Mouse (Mus musculus): ENCODE results near the gene Fastkd2.

Gene Fastkd2

DNA sequence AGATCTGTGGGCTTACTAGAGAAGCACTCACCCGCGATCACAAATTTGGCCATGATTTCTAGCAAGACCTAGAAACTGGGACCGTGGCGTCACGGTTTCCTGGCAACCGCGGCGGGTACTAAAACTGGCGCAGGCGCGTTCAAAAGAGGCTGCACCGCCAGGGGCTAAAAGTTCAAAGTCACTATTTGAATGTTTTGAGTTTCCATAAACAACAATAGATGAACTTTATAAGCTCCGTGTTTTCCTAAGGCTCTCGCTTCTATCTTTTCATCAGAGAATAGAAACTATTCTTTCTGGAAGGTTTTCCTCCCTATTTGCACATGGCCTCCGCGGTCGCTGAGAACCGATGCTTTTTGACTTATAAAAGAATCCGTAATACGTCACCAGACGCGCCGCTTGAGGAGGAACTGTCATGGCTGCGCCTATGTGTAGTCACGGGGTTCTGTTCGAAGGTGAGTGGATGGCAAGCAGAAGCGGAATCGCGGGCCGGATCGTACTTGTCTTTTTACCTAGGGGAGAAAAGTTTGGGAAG is at the start of gene Fastkd2, which contains the start of gene Mdh1b:
Gene Fastkd2 (plus strand): TSS at position 375 of the 532 bp plus-strand sequence.
Gene Mdh1b (minus strand): TSS at position 79 of the 532 bp plus-strand sequence.
- peak; percentile 94 to 95 for DNase-seq

DNA sequence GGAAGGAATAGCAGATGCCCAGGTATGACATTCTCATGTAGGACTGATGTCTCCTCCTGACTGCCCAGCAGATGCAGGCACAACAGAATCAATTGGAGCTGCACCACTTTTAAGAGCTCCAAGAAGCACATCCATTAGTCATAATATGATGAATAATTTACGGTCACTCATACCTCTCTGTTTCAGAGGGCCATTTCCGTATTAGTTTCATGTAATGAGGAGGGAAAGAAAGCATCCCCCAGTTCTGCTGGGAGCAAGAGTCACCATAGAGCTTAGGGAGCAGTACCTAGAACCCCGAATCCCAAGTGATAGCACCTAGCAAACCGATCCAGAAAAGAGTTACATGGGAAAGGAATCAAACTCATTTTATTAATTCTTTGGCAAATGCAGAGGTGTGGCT is 43.6 kb upstream of the Fastkd2 start, which contains the start of gene Dytn:
Gene Dytn (minus strand): TSS at position 101 of the 400 bp plus-strand sequence.
- no peak for DNase-seq

DNA sequence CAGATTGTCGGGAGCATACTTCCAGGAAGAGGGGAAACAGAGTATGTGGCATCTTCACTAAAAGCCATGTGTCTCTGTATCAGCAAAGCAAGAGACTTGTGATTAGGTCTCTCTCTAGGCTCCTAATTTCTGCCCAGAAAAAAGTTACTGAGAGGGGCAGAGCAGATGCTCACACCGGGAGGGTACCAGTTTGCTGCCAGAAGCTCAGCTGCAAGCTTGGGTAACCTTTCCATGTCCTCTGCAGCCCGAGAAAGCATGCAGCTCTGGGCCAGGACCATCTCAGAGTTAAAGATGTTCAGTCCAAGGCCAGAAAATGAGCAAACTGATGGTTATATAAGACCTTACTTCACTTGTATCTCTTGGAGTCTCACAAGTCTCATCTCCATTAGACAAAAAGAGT is 33.6 kb upstream of the Fastkd2 start:
- DNase-seq: peak; percentile 62 to 84

DNA sequence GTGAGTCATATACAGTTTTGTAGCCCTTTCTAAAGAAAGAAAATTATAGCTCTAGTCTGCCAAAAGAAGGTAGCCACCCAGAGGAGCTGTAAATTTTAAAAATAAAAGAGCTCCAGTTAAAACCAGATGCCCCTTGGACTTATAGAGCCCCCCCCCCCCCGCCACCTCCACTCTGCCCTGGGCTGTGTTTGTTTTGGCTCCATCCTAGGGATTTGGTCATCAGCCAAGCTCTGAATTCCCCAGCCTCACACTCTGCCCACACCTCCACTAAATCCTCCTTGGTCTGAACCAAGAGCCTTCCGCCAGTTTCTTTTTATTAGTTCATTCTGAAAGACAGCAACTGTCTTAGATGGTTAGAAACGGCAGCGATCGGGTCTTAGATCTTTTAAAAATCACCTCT is 24.7 kb upstream of the Fastkd2 start:
- peak; percentile 17 to 34 for DNase-seq

DNA sequence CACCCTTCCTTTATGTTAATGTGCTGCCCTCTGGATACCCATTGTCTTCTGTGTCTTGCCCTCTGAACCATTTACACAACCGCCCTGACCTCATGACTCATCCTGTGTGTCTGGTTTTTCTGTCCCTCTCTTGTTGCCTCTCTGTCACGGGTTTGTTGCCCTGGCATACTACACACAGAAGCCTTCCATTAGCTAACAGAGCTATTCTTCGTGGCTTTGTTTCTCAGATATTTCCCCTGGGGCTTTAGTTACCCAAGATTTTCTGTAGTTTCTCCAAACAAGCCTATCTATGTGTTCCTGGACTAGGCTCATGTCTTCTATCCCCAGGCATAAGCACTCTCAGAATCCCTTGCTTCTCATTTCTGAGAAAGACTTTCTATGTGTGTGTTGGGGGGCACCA is 21.5 kb upstream of the Fastkd2 start:
- no peak for DNase-seq

DNA sequence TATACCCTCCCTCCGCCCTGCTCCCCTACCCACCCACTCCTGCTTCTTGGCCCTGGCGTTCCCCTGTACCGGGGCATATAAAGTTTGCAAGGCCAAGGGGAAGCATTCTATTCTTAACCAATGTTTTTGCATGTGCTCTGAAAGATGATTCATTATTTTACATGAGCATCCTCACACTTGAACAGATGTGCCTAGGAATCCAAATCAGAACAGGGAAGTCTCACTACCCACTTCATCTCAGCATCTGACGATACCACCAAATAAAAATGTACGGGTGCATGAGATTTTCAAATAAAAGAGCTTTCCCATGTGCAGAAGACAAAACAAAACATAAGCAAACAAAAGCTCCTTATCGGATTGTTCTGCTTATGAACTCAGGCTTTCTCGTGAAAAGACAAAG is 10.3 kb upstream of the Fastkd2 start:
- no peak for DNase-seq

DNA sequence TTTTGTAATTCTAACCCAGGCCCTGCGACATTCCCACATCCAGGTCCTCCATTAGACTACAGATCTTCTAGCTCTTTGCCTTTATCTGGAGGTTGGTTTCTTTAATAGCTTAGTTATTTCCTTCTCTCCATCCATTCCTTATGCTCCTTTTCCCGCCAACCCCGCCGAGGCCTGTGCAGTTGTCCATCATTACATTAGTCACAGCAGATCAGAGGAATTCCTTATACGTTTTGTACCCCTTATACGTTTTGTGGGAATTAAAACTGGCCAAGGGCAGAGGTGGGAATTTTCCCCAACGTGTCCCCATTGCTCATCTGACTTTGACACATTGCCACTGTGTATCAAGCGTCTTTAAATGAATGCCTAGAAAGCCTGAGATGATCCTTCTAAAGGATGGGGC is 618 bp upstream of the Fastkd2 start:
- DNase-seq: peak in 1 of 2 experiments; percentile 14

DNA sequence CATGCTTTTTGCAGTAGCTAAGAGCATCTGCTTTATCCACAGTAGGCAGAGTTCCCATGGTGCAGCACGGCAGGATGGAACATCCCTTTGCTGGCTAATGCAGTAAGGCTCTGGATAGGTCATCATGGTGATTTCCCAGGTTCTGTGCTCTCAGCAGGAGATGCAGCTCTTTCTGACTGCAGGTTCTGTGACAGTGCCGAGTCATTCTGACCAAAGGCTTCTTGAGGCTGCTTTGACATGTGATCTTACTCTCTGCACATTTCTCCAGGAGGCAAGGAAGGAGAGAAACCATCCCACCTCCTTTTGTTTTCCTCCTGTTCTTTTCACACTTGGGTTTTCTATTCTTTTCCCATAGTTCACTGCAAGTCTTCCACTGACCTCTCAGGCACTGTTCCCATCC is 25.6 kb downstream of the Fastkd2 start:
- peak in 1 of 2 experiments; percentile 4 for DNase-seq

DNA sequence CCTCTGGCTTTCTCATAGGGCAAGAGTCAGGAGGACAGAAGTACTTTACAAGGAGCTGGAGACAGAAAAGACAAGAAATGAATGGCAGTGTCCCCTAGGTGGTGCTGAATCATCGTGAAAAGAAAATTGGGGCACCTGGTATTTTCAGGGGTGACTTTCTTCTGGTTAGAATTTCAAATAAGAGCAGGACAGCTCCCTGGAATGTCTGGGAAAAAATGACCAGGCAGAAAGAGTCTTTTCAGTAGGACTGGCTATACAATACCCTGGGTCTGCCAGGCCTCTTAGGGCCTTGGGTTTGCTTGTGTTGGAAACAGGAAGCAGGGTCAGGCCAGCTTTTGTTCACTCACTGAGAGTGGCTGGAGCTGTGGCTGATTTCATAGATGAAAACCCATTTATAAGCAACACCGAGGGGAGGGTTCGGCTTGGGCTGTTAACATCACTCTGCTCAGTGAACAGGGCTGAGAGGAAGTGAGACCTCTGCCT is 32.8 kb downstream of the Fastkd2 start:
- peak; percentile 66 to 72 for DNase-seq

DNA sequence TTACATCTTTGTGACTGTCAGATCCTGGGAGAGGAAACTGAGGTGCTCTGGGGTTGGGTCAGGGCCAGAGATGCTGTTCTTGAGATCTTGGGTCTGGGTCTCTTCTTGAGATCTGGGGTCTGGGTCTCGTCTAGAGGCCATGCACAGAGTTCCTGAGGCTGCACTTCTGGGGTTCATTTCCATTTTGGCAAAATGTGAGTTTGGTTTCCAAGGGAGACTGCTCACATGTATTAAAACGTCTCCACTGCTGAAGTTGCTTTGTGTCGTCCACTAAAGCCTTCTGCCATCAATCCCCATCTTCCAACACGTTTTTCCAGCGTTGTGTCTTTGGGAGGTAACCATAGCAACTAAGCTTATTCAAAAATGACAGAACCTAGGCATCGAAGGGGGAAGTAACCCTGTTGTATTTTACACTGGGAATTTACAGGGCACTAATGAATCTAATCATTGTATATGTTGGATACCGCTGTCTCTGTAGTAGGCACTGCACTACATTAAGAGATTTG is 33.5 kb downstream of the Fastkd2 start:
- peak; percentile 9 to 11 for DNase-seq

DNA sequence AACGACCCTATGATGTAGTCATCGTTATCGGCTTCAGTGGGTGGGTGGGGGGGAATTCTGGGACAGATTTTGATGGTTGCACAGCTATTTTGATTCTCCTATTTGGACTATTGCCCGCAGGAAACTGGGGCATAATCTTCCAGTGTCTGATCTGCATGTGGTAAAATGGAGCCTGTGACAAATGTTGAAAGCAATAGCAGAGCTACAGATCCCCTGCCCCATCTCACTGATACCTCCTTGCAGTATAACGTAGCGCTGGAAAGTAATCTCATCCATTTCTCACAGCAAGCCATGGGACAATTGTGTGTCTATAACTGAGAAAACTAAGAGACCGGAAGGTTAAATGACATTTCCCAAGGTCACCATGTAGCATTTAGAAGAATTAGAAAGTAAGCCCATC is 34.0 kb downstream of the Fastkd2 start:
- peak in 1 of 2 experiments; percentile 30 for DNase-seq

DNA sequence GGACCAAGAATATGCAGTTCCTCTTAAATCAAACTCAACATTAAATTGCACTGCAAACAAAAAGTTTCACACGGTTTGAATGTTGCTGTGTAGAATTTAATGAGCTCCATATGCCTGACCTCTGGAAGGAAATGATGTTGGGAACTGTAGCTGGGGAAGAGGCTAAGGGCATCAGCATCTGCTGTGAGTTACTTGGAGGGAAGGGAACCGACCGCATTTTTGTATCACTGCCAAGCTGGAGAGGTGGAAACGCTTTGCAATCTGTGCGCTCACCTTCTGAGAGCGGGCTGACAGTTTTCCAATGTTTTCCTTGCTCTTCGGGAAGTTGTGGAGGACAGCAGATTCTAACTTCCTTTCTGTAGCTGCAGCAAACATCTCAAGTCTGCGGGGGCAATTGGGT is 37.7 kb downstream of the Fastkd2 start:
- DNase-seq: peak; percentile 55 to 59

DNA sequence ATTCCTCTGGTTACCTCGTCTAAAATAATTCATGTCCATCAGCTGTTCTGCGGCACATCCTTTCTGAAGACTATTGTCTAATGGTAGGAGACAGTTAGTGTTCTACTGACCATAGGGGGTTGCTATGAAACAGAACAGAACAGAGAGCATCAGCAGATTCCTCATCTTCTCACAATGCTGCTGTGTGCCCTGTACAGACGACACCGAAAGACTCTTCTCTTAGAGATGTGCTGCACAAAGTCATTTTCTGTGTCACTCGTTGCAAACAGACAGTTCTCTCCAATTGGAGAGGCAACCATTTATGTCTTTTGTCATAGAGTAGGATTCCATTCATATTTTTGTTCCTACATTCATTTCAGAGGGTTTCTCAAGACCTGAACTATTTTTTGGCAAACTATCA is 38.8 kb downstream of the Fastkd2 start, which contains the start of gene 4933402D24Rik:
Gene 4933402D24Rik (minus strand): TSS at position 101 of the 400 bp plus-strand sequence.
- no peak for DNase-seq

DNA sequence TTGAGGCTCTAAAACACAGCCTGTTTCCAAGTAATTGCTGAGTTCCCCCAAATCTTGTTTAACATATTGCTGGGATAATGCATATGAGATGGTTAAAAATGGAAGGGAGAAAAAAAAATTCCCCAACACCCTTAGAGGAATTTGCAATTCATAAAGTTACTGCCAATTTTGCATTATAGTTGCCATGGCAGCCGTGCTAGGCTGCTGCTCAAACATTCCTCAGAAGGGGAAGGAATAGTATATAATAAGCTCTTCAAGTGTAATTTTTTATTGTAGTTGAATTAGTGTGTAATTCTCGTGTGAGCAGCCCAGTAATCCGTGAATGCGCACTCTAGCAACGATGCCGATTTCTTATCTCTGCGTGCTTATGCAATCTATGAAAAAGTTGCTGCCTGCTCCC is 39.9 kb downstream of the Fastkd2 start:
- no peak for DNase-seq

DNA sequence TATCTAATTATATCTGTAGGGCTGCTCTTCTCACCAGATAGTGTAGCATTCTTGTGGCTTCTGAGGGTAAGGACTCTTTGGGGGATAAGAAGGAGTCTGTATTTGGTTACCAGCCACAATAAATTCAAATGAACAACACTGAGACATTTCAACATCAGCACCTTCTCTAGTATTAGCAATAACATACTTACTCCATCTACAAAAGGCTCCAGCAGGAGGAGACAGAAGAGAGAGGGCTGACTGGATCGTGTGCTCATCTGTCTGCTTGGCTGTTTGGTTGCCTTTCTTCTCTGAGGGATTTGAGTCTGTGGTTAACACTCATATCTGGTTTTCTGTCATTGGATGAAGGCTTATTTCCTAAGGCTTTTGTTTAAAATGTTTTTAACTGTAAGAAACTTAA is 46.0 kb downstream of the Fastkd2 start:
- DNase-seq: no peak

DNA sequence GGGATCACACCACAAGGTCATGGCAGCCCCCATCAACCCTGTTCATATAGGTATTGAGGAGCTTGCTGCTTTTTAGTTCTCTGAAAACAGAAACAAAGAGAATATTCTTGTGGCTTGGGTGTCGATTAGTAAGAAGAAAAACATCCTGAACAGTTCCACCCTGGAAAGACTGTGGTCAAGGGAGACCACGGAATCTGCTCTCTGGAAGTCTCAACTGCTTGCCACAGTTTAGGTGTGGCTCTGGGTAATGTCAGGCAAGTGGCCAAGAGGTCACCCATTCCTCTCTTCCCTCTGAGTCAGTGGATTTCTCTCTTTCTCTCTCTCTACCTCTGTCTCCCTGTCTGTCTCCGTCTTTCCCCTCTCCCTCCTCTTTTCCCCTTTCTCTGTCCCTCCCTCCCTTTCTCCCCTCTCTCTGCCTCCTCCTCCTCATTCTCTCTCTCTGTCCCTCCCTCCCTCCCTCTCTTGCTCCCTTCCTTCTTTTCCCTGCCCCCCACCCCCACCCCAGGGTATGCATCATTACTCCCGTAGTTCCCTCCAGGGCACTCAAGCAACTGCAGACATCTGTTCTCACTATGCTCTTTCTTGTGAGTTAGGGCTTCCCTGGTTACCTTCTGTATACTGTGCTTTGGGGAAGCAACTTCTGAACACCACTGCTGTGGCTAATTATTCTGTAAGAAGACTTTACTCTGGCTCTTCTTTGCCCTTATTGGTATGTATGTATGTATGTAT is 46.7 kb downstream of the Fastkd2 start:
- no peak for DNase-seq

DNA sequence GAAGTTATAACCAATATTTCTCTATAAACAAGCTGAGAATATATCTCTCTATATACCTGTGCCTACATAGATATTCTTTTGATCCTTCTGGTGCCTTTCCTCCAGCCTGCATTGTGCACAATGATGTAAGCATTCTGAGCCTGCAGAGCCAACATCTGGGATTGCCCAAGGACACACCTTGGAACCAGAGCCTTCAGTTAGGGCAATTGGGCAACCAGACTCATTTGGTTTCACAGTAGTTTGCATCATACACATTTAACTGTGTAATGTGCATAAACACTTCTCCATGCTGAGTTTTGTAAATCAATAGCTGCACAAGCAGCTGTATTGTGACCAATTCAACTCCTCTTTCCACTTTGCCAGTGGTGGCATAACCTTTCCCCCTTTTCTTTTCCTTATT is 63.9 kb downstream of the Fastkd2 start:
- DNase-seq: no peak
